ENCODE assay signal across 8 mouse cellular contexts in the genomic region with DNA sequence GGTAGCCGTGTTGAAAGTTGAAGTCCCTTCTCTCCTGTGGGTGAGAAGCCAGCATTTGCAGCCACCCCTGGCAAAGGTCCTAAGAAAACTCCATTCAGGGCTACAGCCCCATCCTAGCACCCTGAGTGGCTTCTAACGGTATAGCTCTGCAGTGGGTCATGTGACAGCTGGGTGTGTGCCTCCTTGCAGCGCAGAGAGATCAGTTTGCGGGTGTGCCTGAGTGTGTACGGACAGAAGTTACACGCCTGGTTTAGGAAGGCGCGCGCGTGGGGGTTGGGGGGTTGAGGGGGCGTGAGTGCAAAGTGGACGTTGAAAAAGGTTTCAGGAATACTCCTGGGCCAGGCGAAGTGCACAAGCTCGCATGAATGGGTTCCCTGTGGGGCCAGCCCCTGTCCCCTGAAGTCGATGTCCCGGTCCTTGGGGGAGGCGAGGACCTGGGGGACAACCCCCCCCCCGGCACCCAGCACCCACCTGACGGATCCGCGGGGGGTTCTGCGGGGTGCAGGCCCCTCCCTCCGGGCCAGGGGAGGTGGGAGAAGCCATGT. TPM values are rescaled to one million over a fixed set of nuclear protein-coding genes. Genes with fewer than 3 reads are reported as not detected.
DNase-seq lines count a peak whose midpoint lies in the region; ATAC-seq and TF ChIP-seq lines count a peak whose summit lies in the region.

No protein-coding gene starts in this region.

- H3K27ac ChIP-seq in gastrocnemius, adult 2 months, result peak overlapping the region; percentile 87
- H3K27ac ChIP-seq in forebrain, embryonic 12.5 days, result no peak overlapping the region
- 0 out of 2 replicates have a peak overlapping the region, but pooled peaks have one; percentile 60 for H3K27ac ChIP-seq in hindbrain, embryonic 12.5 days
- H3K27ac ChIP-seq in liver, embryonic 11.5 days (ENCODE audit: low read depth, low read length), result no peak overlapping the region

- peak; percentile 39 for DNase-seq in gastrocnemius, adult 2 months
- DNase-seq in gastrocnemius, postnatal 36 days, result no peak
- peak; percentile 21 for DNase-seq in c-Kit-positive CD71-positive TER-119-negative erythroid progenitor cells, embryonic 14.5 days (ENCODE audit: low read depth)
- peak; percentile 54 for DNase-seq in liver, embryonic 11.5 days (ENCODE audit: low spot score)
- peak; percentile 65 for DNase-seq in retina, postnatal 1 day
- DNase-seq in urinary bladder, postnatal 10 days (ENCODE audit: low spot score), result no peak

- H3K4me1 ChIP-seq in forebrain, embryonic 12.5 days, result peaks cover 12% of the 10 kb centered on the region
- H3K4me1 ChIP-seq in hindbrain, embryonic 12.5 days, result peaks cover 9% of the 10 kb centered on the region; the same call in 1 of the 2 replicates
- H3K4me1 ChIP-seq in liver, embryonic 11.5 days (replicated peaks; ENCODE audit: control insufficient read depth, insufficient read depth, low read length), result peaks cover 5% of the 10 kb centered on the region

- intact Hi-C loops in gastrocnemius, adult 2 months (cut with DNase I), result loop anchor here (2.0 to 5.0 kb wide), 2 partner anchors 23 to 39 kb away; no protein-coding TSS in a partner anchor
- intact Hi-C loops in gastrocnemius, postnatal 36 days (cut with DNase I), result no loop called here

- peaks cover 32% of the 10 kb centered on the region for H3K27me3 ChIP-seq in forebrain, embryonic 12.5 days
- peaks cover 17% of the 10 kb centered on the region for H3K27me3 ChIP-seq in hindbrain, embryonic 12.5 days
- peaks cover 24% of the 10 kb centered on the region for H3K27me3 ChIP-seq in liver, embryonic 11.5 days (replicated peaks; ENCODE audit: control insufficient read depth, insufficient read depth, low read length)

- no peaks in the 10 kb centered on the region for H3K9me3 ChIP-seq in forebrain, embryonic 12.5 days
- no peaks in the 10 kb centered on the region for H3K9me3 ChIP-seq in hindbrain, embryonic 12.5 days (replicated peaks)
- no peaks in the 10 kb centered on the region for H3K9me3 ChIP-seq in liver, embryonic 11.5 days (ENCODE audit: control insufficient read depth, low read length)

- H3K4me3 ChIP-seq in gastrocnemius, adult 2 months, result peak overlapping the region; percentile 87
- peak overlapping the region; percentile 71 for H3K4me3 ChIP-seq in forebrain, embryonic 12.5 days (replicated peaks)
- peak overlapping the region; percentile 69 for H3K4me3 ChIP-seq in hindbrain, embryonic 12.5 days
- H3K4me3 ChIP-seq in liver, embryonic 11.5 days (ENCODE audit: low read depth, low read length), result peak overlapping the region; percentile 62

- peak; percentile 85 for ATAC-seq in forebrain, embryonic 12.5 days (ENCODE audit: low FRiP score)
- peak; percentile 88 for ATAC-seq in hindbrain, embryonic 12.5 days (ENCODE audit: low FRiP score)
- ATAC-seq in liver, embryonic 11.5 days (replicated peaks; ENCODE audit: low FRiP score), result peak; percentile 83

- H3K36me3 ChIP-seq in forebrain, embryonic 12.5 days (replicated peaks), result no peaks in the 10 kb centered on the region
- H3K36me3 ChIP-seq in hindbrain, embryonic 12.5 days, result no peaks in the 10 kb centered on the region
- no peaks in the 10 kb centered on the region for H3K36me3 ChIP-seq in liver, embryonic 11.5 days (ENCODE audit: control insufficient read depth, insufficient read depth, low read length)

- 3% methylated on average over 17 of the region's 23 CpGs for WGBS in forebrain, embryonic 12.5 days
- WGBS in hindbrain, embryonic 12.5 days, result 2% methylated on average over 23 of the region's 23 CpGs
- WGBS in liver, embryonic 11.5 days, result 1% methylated on average over 19 of the region's 23 CpGs

- peak overlapping the region; percentile 100 for H3K4me2 ChIP-seq in forebrain, embryonic 12.5 days
- peak overlapping the region; percentile 100 for H3K4me2 ChIP-seq in hindbrain, embryonic 12.5 days (replicated peaks)
- peak overlapping the region; percentile 99 for H3K4me2 ChIP-seq in liver, embryonic 11.5 days

- no peak for TF ChIP-seq CTCF in gastrocnemius, adult 2 months (IDR thresholded peaks at IDR 0.05)

- peak overlapping the region; percentile 76 for H3K9ac ChIP-seq in forebrain, embryonic 12.5 days
- H3K9ac ChIP-seq in hindbrain, embryonic 12.5 days, result peak overlapping the region; percentile 78
- H3K9ac ChIP-seq in liver, embryonic 11.5 days (ENCODE audit: low read depth, low read length), result peak overlapping the region; percentile 66

RNA-seq across cellular contexts. Expression of gene Ank2, which starts 0.9 kb away (rescaled TPM):
- 100 to 1,000 TPM in 1 of 2 experiments, 10 to 100 TPM in 1; 94.5 to 154 TPM for total RNA-seq in gastrocnemius, adult 2 months (2021)
- 100 to 1,000 TPM; 108 to 109 TPM for total RNA-seq in gastrocnemius, postnatal 36 days (2021)
- polyA plus RNA-seq in forebrain, embryonic 12.5 days (2016; fragmentation: Nextera tagmentation; extraction: Ambion mirVana), result 118 and 121 TPM in 2 replicates
- polyA plus RNA-seq in hindbrain, embryonic 12.5 days (2016; fragmentation: Nextera tagmentation; extraction: Ambion mirVana), result 131 and 138 TPM in 2 replicates
- 17.3 and 19.7 TPM in 2 replicates for polyA plus RNA-seq in liver, embryonic 11.5 days (2014; fragmentation: Nextera tagmentation; extraction: Ambion mirVana)

RNA-seq across cellular contexts. Expression of gene Larp7, which starts 54.9 kb away (rescaled TPM):
- total RNA-seq in gastrocnemius, adult 2 months (2021), result 10 to 100 TPM in 1 of 2 experiments, 1 to 10 TPM in 1; 7.5 to 12.9 TPM
- 1 to 10 TPM; 7.0 to 8.0 TPM for total RNA-seq in gastrocnemius, postnatal 36 days (2021)
- 72.5 and 75.1 TPM in 2 replicates for polyA plus RNA-seq in forebrain, embryonic 12.5 days (2016; fragmentation: Nextera tagmentation; extraction: Ambion mirVana)
- 49.8 and 55.6 TPM in 2 replicates for polyA plus RNA-seq in hindbrain, embryonic 12.5 days (2016; fragmentation: Nextera tagmentation; extraction: Ambion mirVana)
- polyA plus RNA-seq in liver, embryonic 11.5 days (2014; fragmentation: Nextera tagmentation; extraction: Ambion mirVana), result 69.7 and 70.0 TPM in 2 replicates

RNA-seq across cellular contexts. Expression of gene Zgrf1, which starts 55.0 kb away (rescaled TPM):
- total RNA-seq in gastrocnemius, adult 2 months (2021), result under 1 TPM; 0.77 to 0.78 TPM
- under 1 TPM; 0.59 to 0.64 TPM for total RNA-seq in gastrocnemius, postnatal 36 days (2021)
- 16.5 and 20.0 TPM in 2 replicates for polyA plus RNA-seq in forebrain, embryonic 12.5 days (2016; fragmentation: Nextera tagmentation; extraction: Ambion mirVana)
- polyA plus RNA-seq in hindbrain, embryonic 12.5 days (2016; fragmentation: Nextera tagmentation; extraction: Ambion mirVana), result 9.7 and 10.8 TPM in 2 replicates
- 10.8 and 13.9 TPM in 2 replicates for polyA plus RNA-seq in liver, embryonic 11.5 days (2014; fragmentation: Nextera tagmentation; extraction: Ambion mirVana)

Comparison
In these comparisons a context has a peak if more than half of its experiments do, and no peak if none do; other contexts are left out.
1. DNase-seq: peak in gastrocnemius, adult 2 months (single experiment), c-Kit-positive CD71-positive TER-119-negative erythroid progenitor cells, embryonic 14.5 days (single experiment), liver, embryonic 11.5 days (single experiment) and retina, postnatal 1 day (single experiment); none in gastrocnemius, postnatal 36 days (0 of 2) and urinary bladder, postnatal 10 days (single experiment).
2. H3K27ac ChIP-seq: peak in gastrocnemius, adult 2 months (single experiment) and hindbrain, embryonic 12.5 days (single experiment); none in forebrain, embryonic 12.5 days (single experiment) and liver, embryonic 11.5 days (single experiment).
3. Peak in every context shown above with its lines, with median percentiles within 50 percentile points of each other: H3K4me3 ChIP-seq, ATAC-seq, H3K4me2 ChIP-seq and H3K9ac ChIP-seq.